Mouse (Mus musculus) right cerebral cortex, postnatal 14 days (tissue): Measurements from ENCODE around the gene Capn5.

Experiments used
- DNase-seq: peaks from one replicate; pipeline ENCODE4 v3.0.0; 2022

The Capn5 gene

GRCm38 (mm10) chr7:98174883-98175755, 3.0 kb downstream of the Capn5 start:
- no peak for DNase-seq

- no peak for DNase-seq
These were observed 4.7 kb downstream of the Capn5 start for GRCm38 (mm10) chr7:98173408-98173807.

- DNase-seq, result no peak
These were observed 5.4 kb downstream of the Capn5 start for GRCm38 (mm10) chr7:98172661-98173060.

- DNase-seq, result no peak
These were observed 6.7 kb downstream of the Capn5 start for GRCm38 (mm10) chr7:98171141-98172073.

- DNase-seq, result no peak
These were observed 13.0 kb downstream of the Capn5 start for GRCm38 (mm10) chr7:98164999-98165528.

- DNase-seq, result no peak
These were observed 13.6 kb downstream of the Capn5 start for GRCm38 (mm10) chr7:98164382-98164998.

- peak; percentile 2 for DNase-seq
These were observed 14.4 kb downstream of the Capn5 start for GRCm38 (mm10) chr7:98163700-98164099.

GRCm38 (mm10) chr7:98162239-98162638, 15.8 kb downstream of the Capn5 start:
- DNase-seq, result peak; percentile 2

- no peak for DNase-seq
These were observed 17.9 kb downstream of the Capn5 start for GRCm38 (mm10) chr7:98160041-98160740.

GRCm38 (mm10) chr7:98158481-98158880, 19.6 kb downstream of the Capn5 start:
- DNase-seq, result no peak

- DNase-seq, result no peak
These were observed 20.3 kb downstream of the Capn5 start for GRCm38 (mm10) chr7:98157636-98158332.

- DNase-seq, result no peak
These were observed 21.8 kb downstream of the Capn5 start for GRCm38 (mm10) chr7:98156280-98156665.

GRCm38 (mm10) chr7:98155546-98156279, 22.4 kb downstream of the Capn5 start:
- DNase-seq, result peak; percentile 81

GRCm38 (mm10) chr7:98153892-98154291, 24.2 kb downstream of the Capn5 start:
- DNase-seq, result no peak

GRCm38 (mm10) chr7:98153345-98153744, 24.7 kb downstream of the Capn5 start:
- no peak for DNase-seq

- DNase-seq, result no peak
These were observed 25.7 kb downstream of the Capn5 start for GRCm38 (mm10) chr7:98152400-98152799.

- no peak for DNase-seq
These were observed 27.5 kb downstream of the Capn5 start for GRCm38 (mm10) chr7:98150525-98150924.

- no peak for DNase-seq
These were observed 28.3 kb downstream of the Capn5 start for GRCm38 (mm10) chr7:98149802-98150201.

- no peak for DNase-seq
These were observed 29.2 kb downstream of the Capn5 start for GRCm38 (mm10) chr7:98148721-98149407.

GRCm38 (mm10) chr7:98147766-98148165, 30.3 kb downstream of the Capn5 start:
- no peak for DNase-seq
